Mouse (Mus musculus) heart, adult 2 months (tissue): ENCODE results near the gene Rela.

Experiments used
- CTCF ChIP-seq: fragments of 200-600 bp; IDR thresholded peaks from 2 replicates; pipeline ENCODE4 v1.8.1; 2022; ENCODE audit warnings: antibody characterized with exemption, mild to moderate bottlenecking, moderate library complexity
- EP300 ChIP-seq: fragments of 200-500 bp; IDR thresholded peaks from 2 replicates; pipeline ENCODE4 v1.6.1; 2011; ENCODE audit warnings: low read depth, low read length, control low read depth; ENCODE audit not compliant: insufficient read depth
- POLR2A ChIP-seq: fragments of 200-500 bp; IDR thresholded peaks from 2 replicates; pipeline ENCODE4 v1.6.1; 2011; ENCODE audit warnings: mild to moderate bottlenecking, low read depth, low read length, control low read depth; ENCODE audit not compliant: insufficient read depth

DNA sequence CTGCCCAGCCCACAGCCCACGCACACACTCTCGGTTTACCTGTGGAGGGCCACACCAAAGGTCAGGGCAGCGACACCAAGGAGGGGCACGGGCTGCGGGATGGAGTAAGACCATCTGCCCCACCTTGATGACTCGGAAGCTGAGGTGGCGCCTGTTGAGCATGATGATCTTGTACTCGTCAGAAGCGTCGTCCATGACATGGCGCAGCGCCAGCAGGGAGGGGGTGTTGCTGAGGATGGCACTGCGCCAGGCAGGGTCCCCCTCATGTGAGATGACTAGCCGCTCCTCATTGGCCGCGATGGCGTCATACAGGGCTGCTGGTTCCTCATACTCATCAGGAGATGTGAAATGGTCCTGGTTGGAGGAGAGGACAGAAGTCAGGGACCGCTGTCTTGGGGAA, 29.1 kb downstream of the Rela start:
- TF ChIP-seq POLR2A (no peak), EP300 (no peak), CTCF (no peak)
